Mouse (Mus musculus): ENCODE measurements around the gene Smpdl3b.
A peak's percentile ranks its signal among the peaks of the same experiment; 100 is the strongest.
"Not testable (repeated sequence)": the region's sequence is repeated elsewhere in the genome, so short reads cannot be mapped to it uniquely, and the experiment has no call there.

Smpdl3b gene

DNA sequence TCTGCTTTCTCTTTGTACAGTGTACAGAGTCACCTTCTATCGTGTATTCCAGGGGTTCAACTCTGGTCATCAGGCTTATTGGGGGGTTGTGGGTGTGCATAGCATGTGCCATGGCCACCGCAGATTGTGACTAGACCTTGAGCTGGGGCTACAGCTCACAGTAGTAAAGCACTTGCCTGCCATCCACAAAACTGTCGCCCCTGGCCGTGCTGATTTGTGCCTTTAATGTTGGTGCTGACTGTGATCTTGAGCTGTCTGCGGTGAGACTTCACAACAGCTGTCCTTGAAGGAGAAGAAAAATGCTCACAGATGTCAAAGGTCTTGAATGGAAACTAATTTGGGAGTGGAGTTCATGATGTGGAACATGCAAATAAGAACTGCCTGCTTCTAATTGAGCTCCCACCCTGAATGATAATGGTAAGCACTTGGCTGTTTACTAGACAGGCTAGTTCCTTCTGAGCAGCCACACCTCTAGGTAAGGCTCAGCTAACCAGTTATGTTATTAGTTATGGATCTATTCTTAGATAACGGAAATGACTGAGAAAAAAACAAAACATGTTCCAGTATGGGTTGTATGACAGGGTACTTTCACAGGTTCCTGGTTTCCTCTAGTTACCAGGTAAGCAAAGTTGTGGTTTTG is 21.6 kb upstream of the Smpdl3b start:
- no peak for DNase-seq

DNA sequence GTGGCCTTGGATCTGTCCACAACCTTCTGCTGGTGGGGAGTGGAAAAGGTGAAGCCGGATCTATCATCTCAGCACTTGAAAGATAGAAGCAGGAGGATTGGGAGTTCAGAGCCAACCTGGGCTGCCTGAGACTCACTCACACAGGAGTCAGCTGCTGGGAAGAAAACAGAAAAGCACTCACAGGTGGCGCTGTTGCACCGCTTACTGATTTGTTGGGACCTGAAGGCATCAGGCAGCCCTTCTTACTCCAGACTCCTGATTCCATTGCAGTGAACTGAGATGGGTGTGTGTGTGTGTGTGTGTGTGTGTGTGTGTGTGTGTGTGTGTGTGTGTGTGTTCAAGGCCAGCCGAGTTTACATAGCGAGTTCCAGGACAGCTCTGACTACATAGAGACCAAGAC is 19.7 kb upstream of the Smpdl3b start:
- peak; percentile 59 to 81 for DNase-seq

DNA sequence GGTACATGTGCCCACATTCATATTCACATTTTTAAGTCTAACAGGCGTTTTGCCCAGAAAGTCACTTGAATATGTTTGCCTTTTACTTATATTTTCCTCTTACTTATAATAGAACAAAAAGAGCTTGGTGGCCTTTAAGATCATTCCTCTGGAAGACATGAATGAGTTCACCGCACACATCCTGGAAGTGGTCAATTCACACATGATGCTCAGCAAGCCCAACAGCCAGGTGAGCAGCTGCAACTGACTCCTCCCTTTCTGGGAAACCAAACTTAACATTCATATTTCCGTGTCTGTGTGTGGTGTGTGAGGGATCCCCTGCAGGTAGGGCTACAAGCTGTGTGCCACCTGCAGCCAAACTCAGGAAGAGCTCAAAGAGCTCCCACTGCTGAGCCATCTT is 17.9 kb upstream of the Smpdl3b start:
- DNase-seq, result no peak

DNA sequence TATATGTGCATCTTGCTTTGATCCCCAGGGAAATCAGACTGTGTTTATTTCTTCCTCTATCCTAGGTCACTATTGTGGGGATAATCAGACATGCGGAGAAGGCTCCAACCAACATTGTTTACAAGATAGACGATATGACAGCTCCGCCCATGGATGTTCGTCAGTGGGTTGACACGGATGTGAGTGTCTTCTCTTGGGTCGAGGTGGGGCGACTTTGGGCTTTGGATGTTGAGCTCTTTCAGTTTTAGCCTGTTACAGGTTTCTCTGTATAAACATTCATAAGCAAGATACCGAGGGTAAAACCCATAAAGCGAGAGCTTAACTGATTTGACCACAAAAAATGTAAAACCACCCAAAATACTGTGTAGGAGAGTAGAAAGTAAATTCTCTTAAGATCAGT is 14.7 kb upstream of the Smpdl3b start:
- no peak for DNase-seq

DNA sequence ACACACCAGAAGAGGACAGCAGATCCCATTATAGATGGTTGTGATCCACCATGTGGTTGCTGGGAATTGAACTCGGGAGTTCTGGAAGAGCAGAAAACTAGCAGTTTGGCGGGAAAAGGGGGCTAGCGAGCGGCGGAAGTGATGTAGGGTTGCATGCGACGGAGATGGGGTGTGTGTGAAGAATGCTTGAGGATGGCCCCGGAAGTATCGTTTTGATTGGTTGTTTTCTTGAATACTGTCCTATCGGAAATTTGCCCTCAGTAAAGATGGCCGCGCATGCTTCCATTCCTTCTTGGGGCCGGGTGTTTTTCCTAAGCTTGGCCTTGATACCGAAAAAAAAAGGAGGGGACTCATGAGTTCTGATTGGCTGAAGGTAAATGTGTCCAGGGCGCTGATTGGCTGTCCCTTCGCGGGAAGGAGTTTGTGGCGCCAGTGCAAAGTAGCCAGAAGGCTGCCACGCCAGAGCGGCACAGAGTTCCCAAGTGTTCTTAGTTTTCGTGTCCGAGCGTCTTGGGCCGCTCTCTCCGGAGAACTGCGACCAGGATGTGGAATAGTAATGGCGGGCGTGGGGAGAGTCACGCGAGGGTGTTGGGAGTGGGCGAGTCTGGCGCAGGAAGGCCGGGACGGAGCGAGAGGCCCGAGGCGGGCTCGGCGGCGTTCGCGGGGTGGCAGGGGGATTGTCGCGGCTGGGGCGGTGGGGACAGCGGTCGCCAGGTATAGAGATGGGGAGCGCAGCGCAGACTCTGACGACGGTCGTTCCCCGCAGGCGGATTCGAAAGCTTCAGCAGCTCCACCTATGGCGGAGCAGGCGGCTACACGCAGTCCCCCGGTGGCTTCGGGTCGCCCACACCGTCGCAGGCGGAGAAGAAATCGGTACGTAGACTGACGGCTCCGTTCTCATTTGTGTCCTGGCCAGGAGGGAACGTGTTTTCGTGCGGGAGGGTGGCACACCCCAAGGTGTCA is 11.1 kb upstream of the Smpdl3b start, which contains the start of gene Rpa2:
TSS of gene Rpa2 (plus strand) at position 419 of the 963 bp plus-strand sequence.
- DNase-seq, result peak; percentile 97 to 99

DNA sequence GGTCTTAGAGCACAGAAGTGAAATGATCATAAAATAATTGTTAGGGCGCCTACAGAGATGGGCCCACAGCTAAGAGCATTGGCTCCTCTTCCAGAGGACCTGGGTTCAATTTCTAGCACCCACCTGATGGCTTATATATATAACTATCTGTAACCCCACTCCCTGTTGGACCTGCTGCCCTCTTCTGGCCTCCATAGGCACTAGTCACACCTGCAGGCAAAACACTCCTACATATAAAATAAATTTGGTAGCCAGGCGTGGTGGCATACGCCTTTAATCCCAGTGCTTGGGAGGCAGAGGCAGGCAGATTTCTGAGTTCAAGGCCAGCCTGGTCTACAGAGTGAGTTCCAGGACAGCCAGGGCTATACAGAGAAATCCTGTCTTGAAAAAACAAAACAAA is 6.1 kb upstream of the Smpdl3b start:
- DNase-seq, result not testable (repeated sequence)

DNA sequence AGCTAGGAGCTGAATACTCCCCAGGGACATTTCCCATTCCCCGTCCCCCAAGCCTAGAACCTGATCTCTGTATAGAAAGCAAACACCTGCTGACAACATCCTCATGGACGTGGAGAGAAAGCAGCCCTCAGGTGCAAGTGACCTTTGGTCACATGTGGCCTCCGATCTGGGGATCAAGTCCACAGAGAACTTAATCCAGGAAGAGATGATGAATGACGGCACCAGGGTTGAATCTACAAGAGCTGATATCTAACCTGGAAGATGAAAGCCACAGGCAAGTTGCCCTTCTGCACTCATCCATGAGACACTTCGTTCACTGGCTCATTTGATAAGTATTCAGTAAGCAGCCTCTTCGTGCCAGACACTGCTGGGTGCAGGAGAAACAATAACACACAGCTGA is 5.5 kb upstream of the Smpdl3b start:
- no peak for DNase-seq

DNA sequence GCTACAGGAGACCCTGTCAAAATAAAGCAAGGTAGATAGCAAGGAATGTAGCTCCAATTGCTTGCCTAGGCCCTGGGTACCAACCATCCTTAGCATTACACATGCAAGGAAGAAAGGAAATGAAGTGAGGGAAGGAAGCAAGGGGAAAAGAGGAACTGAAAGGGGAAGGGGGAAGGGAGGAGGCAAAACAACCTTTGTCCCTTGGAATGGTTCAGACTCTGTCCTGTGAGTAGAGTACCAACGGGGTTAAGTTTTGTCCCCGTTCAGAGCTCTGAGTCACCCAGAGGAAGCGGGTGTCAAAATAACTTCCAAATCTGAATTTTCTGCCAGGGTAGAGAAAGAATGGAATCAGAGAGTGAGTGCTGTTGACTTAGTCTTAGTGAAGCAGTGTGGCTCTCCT is 3.2 kb upstream of the Smpdl3b start:
- no peak for DNase-seq

DNA sequence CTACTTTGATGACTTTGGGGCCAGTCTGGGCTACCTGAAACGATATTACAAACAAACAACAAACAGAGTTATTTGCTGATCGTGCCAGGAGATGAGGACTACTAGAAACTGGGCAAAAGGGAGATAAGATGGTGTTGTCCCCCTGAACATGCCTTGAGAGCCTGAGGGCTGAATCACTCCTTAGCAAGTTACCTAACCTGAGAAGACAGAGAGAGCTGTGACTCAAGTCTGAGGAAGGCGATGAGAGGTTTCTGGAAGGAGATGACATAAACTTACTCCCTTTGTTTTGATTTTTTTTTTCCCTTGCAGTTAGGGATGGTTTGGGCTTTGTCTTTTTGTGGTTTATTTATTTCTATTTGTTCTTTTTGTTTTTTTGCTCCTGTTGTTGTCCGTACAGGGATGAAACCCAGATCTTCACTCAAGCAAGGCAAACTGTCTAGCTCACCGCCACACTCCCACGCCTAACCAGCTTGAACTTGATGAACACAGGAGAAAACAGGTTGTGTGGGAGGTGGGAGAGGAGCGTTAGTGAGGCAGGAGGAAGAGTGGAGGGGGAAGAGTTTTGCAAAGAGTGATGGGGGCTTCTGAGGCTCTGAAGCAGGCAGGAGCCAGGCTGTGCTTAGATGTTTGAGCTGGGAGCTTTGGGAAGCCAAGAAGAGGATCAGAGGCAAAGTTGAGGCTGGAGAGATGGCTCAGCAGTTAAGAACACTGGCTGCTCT is 740 bp upstream of the Smpdl3b start:
- no peak for DNase-seq

DNA sequence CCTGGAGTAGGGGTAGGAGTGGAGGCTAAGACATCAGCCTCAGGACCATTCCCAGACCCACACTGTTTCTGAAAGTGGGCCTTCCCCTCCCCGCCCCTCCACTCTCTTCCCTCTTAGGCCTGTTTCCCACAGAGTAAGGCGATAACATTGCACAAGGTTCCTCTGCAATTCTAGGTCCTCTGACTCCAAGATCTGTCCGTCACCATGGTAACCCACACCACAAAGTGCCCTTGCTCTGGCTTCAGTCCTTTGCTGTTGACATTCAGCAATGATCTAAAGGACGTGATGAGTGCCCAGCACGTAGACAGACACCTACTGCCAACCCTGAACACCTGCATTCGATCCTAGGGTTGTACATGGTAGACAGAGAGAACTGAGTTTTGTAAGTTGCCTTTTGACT is 4.1 kb downstream of the Smpdl3b start:
- no peak for DNase-seq

DNA sequence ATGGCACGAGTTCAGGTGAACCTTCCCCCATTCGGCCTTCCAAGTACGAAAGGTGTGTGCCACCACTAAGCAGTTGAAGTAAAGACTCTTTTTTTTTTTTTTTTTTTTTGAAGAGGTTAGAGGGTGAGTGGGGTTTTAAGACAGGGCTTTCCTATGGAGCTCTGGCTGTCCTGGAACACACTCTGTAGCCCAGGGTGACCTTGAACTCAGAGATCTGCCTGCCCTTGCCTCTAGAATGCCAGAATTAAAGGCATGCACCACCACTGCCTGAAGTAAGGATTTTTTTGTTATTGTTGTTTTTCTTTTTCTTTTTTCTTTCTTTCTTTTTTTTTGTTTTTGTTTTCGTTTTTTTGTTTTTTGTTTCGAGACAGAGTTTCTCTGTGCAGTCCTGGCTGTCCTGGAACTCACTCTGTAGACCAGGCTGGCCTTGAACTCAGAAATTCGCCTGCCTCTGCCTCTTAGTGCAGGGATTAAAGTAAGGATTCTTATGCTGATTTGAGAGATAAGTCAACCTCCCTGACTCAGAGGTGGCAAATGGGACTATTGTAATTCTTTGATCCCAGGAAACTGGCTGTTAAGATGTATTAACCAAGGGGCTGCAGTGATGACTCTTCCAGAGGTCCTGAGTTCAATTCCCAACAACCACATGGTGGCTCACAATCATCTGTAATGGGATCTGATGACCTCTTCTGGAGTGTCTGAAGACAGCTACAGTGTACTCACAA is 7.6 kb downstream of the Smpdl3b start:
- DNase-seq, result no peak

DNA sequence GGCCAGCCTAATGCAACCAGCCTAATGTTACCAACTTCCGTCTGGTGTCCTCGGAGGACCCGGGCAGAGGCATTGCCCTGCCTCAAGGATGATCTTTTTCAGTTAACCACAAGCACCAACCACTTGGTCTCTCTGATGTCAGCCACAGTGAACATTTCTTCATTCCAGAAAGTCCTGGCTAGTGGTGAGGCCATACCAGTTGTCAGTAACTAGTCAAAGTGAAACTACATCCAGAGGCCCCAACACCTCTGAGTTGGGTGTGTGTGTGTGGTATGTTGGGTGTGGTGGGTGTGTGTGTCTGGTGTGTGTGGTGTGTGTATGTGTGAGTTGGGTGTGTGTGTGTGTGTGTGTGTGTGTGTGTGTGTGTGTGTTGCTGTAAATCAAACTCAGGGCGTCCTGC is 8.3 kb downstream of the Smpdl3b start:
- DNase-seq, result peak; percentile 17 to 29

DNA sequence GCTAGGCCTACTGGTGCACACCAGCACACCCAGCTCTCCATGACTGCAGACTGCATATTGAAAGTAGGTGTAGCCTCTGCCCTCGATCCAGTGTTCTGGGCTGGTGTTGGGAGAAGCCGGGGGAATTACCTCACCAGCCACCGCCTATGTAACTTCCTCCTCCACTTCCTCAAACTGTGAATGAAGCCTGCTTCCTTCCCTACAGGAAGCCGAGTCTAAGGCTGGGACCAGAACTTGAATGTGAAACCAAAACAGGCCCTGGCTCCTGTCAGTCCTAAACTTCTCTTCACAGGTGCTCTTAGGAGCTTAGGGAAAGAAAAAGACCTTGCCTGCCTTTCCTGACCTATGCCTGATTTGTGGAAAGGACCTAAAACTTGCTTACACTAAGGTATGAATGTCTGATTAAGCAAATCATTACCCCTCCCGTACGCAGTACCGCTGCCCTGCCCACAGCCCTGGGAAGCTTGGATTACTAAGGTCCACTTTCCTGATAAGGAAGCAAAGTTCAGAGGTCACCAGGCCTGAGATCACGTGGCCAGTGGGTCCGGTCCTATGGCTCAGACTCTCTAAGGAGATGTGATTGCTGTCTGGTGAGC is 9.3 kb downstream of the Smpdl3b start:
- DNase-seq, result peak; percentile 74 to 75

DNA sequence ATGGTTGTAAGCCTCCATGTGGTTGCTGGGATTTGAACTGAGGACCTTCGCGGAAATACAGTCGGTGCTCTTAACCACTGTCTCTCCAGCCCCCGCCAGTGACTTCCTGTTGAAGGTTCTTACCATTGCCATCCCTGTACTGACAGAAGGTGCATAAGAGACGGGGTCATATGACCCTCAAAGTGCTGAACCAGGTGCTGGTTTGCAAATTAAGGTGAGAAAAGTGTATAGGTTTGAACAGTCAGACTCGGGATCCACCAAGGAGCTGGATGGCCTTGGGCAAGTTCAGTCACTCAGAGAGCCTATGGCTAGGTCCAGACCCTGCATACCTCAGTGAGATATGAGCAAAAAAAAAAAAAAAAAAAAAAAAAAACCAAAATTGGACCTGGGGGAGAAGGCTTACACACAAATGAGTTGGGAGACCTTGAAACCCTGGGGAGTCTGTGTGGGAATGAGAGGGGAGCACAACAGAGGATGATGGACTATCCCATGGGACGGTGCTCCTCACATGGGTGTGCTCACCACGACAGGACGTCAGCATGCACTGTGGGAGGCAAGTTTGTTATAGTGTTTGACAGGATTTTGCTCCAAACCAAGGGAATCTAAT is 10.0 kb downstream of the Smpdl3b start:
- no peak for DNase-seq

DNA sequence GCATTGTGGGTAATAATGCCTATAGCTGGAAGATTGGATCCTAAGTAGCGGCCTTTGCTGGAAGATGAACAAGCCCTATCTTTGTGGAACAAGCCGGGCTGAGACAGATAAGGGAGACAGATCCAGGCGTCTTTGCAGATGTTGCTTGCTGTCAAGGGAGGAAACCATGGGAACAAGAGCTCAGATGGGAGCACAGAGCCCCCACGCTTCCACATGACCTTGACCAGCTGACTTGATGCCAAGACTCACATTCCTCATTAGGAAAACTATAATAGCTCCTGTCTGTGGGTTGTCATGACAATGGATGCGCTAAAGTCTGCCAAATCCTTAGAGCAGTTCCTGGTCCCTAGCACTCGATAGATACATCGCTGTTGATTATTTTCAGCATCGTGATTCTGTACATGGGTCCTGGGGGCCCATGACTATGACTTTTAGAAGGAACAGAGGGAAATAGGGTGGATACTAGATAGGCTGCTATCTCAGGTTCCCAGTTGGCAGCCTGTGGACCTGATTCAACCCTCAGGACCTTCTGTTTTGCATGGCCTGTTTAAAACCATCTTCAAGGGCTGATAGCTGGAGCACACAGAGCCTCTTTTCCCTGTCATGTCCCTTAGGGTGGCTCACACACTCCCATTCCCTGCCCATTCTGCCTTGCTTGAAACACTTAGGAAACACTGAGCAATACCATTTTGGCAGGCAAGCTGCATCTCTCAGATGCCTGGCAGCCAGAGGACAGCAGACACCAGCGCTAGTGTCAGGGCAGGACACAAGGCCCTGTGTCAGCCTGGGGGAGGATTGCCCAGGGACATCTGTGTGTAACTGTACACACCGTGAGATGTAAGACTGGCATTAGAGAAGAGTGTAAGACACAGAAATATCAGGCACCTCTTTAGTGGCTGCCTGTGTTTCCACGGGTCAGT is 12.8 kb downstream of the Smpdl3b start:
- DNase-seq, result no peak

DNA sequence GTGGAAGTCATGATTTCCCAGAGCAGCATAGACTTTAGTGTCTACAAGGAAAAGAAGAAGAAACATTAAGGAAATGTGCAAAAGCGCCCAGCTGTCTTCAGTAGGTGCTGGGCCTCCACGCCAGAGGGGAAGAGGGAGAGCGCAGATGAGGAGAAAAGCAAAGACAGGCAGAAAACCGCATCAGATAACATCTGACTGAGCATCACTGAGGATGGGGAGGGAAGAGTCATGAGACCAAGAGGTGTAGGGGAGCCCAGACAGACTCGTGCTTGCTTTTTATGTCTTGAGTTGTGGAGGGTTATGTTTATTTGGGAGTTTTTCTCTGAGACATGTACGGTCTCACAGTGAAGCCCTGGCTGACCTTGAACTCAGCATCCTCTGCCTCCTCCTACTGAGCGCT is 15.6 kb downstream of the Smpdl3b start:
- DNase-seq, result no peak

DNA sequence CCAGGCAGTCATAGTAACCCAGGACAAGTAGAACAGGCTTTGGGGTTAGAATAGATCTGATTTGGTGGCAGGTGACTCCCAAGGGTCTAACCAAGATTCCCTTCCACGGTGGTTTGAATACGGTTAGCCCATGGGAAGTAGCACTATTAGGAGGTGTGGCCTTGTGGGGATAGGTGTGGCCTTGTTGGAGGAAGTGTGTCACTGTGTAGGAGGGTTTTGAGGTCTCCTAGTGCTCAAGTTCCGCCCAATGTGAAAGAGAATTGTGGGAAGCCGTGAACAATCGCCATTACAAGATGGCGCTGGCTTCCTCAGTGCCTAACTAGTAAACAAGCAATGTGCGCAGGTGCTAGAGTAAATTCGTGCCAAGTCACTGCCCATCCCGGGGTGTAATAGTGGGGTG is 19.9 kb downstream of the Smpdl3b start:
- DNase-seq, result not testable (repeated sequence)

DNA sequence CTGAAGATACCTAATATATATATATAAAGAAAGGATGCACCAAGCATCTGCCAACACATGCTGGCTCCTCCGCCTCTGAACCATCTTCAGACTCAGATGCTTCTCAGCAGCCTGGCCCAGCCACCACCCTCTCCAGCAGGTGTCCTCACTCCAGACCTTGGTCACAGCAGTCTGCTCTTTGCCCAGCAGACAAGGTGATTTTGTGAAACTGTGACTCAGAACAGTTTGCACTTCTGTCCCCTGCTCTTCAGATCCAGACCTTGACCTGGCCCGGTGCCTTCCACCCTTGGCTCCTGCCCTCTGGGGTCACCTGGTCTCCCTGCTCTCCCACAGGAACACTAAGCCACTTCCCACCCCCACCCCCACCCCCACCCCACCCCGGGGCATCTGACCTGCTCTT is 21.2 kb downstream of the Smpdl3b start:
- no peak for DNase-seq

DNA sequence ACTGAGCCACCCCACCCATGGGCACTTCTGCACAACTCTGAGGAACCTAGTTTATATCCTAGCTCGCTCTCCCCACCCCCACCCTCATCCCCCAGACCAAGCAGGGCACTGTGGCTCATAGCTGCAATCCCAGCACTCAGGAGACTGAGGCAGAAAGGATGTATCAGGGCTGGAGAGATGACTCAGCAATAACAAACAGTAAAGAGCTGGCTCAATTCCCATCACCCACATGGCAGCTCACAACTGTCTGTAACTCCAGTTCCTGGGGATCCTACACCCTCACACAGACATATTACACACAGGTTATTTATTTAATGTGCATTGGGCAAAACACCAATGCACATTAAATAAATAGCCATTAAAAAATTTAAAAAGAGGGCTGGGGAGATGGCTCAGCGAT is 21.7 kb downstream of the Smpdl3b start:
- DNase-seq, result no peak

DNA sequence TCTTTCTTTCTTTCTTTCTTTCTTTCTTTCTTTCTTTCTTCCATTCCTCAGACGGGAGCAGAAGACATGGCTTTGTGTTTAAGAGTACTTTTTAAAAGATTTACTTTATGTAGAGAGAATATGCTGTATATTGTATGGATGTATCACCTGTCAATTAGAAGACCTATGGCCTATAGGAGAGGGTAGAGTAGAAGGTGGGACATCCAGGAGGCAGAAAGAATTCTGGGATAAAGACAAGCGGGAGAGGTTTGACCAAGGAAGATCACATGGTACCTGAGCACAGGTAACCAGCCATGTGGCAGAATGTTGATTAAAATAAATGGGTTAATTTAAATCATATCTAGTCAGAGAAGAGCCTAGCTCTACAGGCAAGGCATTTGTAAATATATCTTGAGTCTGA is 22.3 kb downstream of the Smpdl3b start:
- no peak for DNase-seq

Measured in lung, postnatal 4 days (tissue).